Mouse (Mus musculus) cerebellum, postnatal 4 days (tissue): Measurements from ENCODE around the gene Ulk3.
A peak's percentile ranks its signal among the peaks of the same experiment; 100 is the strongest.

Experiments used
- DNase-seq, 2 experiments: peaks; one replicate each; pipeline ENCODE4 v3.0.0; 2022; ENCODE audit warnings: low spot score in 2 of 2, mixed read lengths in 1 of 2

The Ulk3 gene

GRCm38 (mm10) chr9:57568500-57568899 lies 20.8 kb upstream of the Ulk3 start:
- no peak for DNase-seq

- no peak for DNase-seq
Observed at GRCm38 (mm10) chr9:57574397-57574796, 14.9 kb upstream of the Ulk3 start.

GRCm38 (mm10) chr9:57575577-57575976 lies 13.7 kb upstream of the Ulk3 start:
- no peak for DNase-seq

- DNase-seq = no peak
Observed at GRCm38 (mm10) chr9:57577144-57577849, 12.0 kb upstream of the Ulk3 start.

GRCm38 (mm10) chr9:57584991-57585390 lies 4.3 kb upstream of the Ulk3 start:
- DNase-seq = no peak

- DNase-seq = no peak
Observed at GRCm38 (mm10) chr9:57590726-57591125, 1.5 kb downstream of the Ulk3 start.

- DNase-seq = no peak
Observed at GRCm38 (mm10) chr9:57593454-57594173, 4.4 kb downstream of the Ulk3 start.

GRCm38 (mm10) chr9:57594174-57594509 lies 4.9 kb downstream of the Ulk3 start:
- no peak for DNase-seq

- no peak for DNase-seq
Observed at GRCm38 (mm10) chr9:57597265-57597664, 8.0 kb downstream of the Ulk3 start.

- no peak for DNase-seq
Observed at GRCm38 (mm10) chr9:57597929-57598382, 8.7 kb downstream of the Ulk3 start.

- DNase-seq = no peak
Observed at GRCm38 (mm10) chr9:57598851-57599563, 9.8 kb downstream of the Ulk3 start.

- no peak for DNase-seq
Observed at GRCm38 (mm10) chr9:57600620-57601352, 11.5 kb downstream of the Ulk3 start.

- peak in 1 of 2 experiments; percentile 73 for DNase-seq
Observed at GRCm38 (mm10) chr9:57601353-57601706, 12.1 kb downstream of the Ulk3 start.

- DNase-seq = no peak
Observed at GRCm38 (mm10) chr9:57602098-57602497, 12.8 kb downstream of the Ulk3 start.

GRCm38 (mm10) chr9:57604875-57605274 lies 15.6 kb downstream of the Ulk3 start:
- DNase-seq = no peak

- DNase-seq = no peak
Observed at GRCm38 (mm10) chr9:57605503-57605902, 16.3 kb downstream of the Ulk3 start.

- DNase-seq = no peak
Observed at GRCm38 (mm10) chr9:57606139-57606851, 17.0 kb downstream of the Ulk3 start, which contains the start of gene Cplx3. Gene Cplx3 (minus strand): TSS chr9:57606281.

- no peak for DNase-seq
Observed at GRCm38 (mm10) chr9:57609803-57610202, 20.6 kb downstream of the Ulk3 start.

GRCm38 (mm10) chr9:57610359-57610826 lies 21.1 kb downstream of the Ulk3 start:
- DNase-seq = no peak

- no peak for DNase-seq
Observed at GRCm38 (mm10) chr9:57612587-57612986, 23.3 kb downstream of the Ulk3 start.

- DNase-seq = no peak
Observed at GRCm38 (mm10) chr9:57613975-57614374, 24.7 kb downstream of the Ulk3 start.
